Mouse (Mus musculus): ENCODE results near the gene Trim65. TPM values are rescaled to one million over a fixed set of nuclear protein-coding genes. Genes with fewer than 3 reads are reported as not detected.

Gene Trim65
- polyA plus RNA-seq, 1 experiment from 2014 or later: 2.2 TPM

DNA sequence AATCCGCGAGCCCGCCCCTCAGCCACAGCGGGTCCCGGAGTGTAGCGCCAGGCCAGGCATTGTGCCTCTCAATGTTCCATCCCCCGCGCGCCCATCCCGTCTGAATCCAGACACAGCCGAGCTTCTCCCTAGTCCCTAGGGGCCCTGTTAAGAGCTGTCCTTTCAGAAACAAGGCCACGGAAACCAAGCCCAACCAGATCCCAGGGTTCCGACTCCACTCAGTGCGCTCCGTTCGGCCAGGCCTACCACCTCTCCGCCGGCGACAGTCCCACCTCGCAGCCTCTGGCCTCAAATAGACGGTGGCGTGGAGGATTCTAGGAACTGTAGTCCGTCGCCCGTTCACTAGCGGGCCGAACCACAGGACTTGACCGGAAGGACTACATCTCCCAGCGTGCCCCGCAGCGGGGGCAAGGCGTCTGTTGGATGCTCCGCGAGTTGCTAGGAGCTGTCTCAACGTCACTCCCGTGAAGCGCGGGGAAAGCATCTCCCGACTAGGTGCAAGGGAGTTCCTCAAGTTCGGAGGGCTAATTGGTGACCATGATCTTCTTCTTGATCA is 37.0 kb upstream of the Trim65 start, which contains the start of gene Fbf1:
Gene Fbf1, minus strand, starts transcription at position 283 of the 556 bp plus-strand sequence.
- Histone ChIP-seq H3K9ac (ENCODE audit: low read length) (peak within 1 kb of the TSS; percentile 95), H3K4me2 (ENCODE audit: low read depth, severe bottlenecking) (peak within 1 kb of the TSS; percentile 82), H3K36me3 (ENCODE audit: control insufficient read depth, insufficient read depth, low read length) (peaks cover 5% of the 10 kb centered on the region; the same call in 1 of the 2 replicates), H3K4me1 (ENCODE audit: control insufficient read depth, insufficient read depth, low read length) (peaks cover 3% of the 10 kb centered on the region; the same call in 1 of the 2 replicates), H3K27ac (replicated peaks; ENCODE audit: low read depth, low read length) (peak within 1 kb of the TSS; percentile 85), H3K27me3 (ENCODE audit: control insufficient read depth, insufficient read depth, low read length) (no peaks in the 10 kb centered on the region), H3K9me3 (ENCODE audit: control insufficient read depth, low read length) (no peaks in the 10 kb centered on the region), H3K4me3 (ENCODE audit: low read depth, low read length) (peak within 1 kb of the TSS; percentile 79)
- ATAC-seq (ENCODE audit: insufficient number of reproducible peaks, low FRiP score, low TSS enrichment, low read depth) (peak; percentile 94), DNase-seq (ENCODE audit: low spot score) (peak; percentile 97)
- under 1% methylated on average over 40 of the region's 40 CpGs for whole genome bisulfite sequencing

DNA sequence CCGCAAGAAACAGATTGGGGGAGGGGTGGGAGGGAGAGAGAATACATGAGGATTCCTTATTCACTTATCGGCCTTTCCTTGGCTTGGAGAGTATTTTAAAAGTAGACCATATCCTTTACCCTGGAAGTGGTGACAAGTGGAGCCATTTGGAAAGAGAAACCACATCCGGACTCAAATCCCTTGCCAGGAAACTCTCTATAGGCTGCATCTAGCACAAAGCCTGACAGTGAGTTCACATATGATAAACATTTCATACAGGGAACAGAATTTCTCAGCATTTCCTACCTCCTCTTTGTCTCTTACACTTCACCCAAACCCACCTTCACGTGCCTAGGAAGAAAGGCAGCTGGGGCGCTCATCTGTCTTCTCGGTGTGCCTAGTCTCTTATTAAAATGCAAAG is 36.3 kb upstream of the Trim65 start:
- Histone ChIP-seq H3K9me3 (ENCODE audit: control insufficient read depth, low read length) (no peaks in the 10 kb centered on the region), H3K9ac (ENCODE audit: low read length) (peak overlapping the region; percentile 95), H3K4me3 (ENCODE audit: low read depth, low read length) (peak overlapping the region; percentile 79), H3K27me3 (ENCODE audit: control insufficient read depth, insufficient read depth, low read length) (no peaks in the 10 kb centered on the region), H3K36me3 (ENCODE audit: control insufficient read depth, insufficient read depth, low read length) (peaks cover 5% of the 10 kb centered on the region; the same call in 1 of the 2 replicates), H3K4me1 (ENCODE audit: control insufficient read depth, insufficient read depth, low read length) (peaks cover 3% of the 10 kb centered on the region; the same call in 1 of the 2 replicates), H3K4me2 (ENCODE audit: low read depth, severe bottlenecking) (peak overlapping the region; percentile 82), H3K27ac (replicated peaks; ENCODE audit: low read depth, low read length) (peak overlapping the region; percentile 85)
- ATAC-seq (ENCODE audit: insufficient number of reproducible peaks, low FRiP score, low TSS enrichment, low read depth): no peak
- no peak for DNase-seq (ENCODE audit: low spot score)
- WGBS: 10% methylated on average over 6 of the region's 6 CpGs

DNA sequence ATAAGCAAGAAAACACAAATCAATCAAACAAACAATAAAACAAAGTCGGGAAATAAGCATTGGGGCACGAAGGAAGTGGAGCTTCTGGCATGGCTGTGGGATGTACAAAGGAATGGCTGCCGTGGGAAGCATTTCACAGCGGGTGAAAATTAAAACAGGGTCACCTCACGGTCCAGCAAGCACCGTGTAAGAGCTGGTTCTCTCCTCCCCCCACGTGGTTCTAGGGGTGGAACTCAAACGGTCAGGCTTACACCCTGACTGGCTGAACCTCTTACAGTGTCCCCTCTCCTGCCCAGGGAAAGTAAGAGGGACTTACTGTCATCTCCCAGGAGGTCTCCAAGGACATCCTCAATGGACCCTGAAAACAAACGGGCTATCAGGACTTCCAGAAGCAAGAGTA is 32.1 kb upstream of the Trim65 start:
- no peaks in the 10 kb centered on the region for H3K9me3 ChIP-seq (ENCODE audit: control insufficient read depth, low read length)
- no peak for ATAC-seq (ENCODE audit: insufficient number of reproducible peaks, low FRiP score, low TSS enrichment, low read depth)
- H3K4me2 ChIP-seq (ENCODE audit: low read depth, severe bottlenecking): no peak overlapping the region
- no peak for DNase-seq (ENCODE audit: low spot score)
- peaks cover 3% of the 10 kb centered on the region; the same call in 1 of the 2 replicates for H3K4me1 ChIP-seq (ENCODE audit: control insufficient read depth, insufficient read depth, low read length)
- H3K9ac ChIP-seq (ENCODE audit: low read length): no peak overlapping the region
- 43% methylated on average over 9 of the region's 9 CpGs for WGBS
- no peak overlapping the region for H3K4me3 ChIP-seq (ENCODE audit: low read depth, low read length)
- H3K27ac ChIP-seq (replicated peaks; ENCODE audit: low read depth, low read length): no peak overlapping the region
- peaks cover 10% of the 10 kb centered on the region; the same call in 1 of the 2 replicates for H3K36me3 ChIP-seq (ENCODE audit: control insufficient read depth, insufficient read depth, low read length)
- H3K27me3 ChIP-seq (ENCODE audit: control insufficient read depth, insufficient read depth, low read length): no peaks in the 10 kb centered on the region

DNA sequence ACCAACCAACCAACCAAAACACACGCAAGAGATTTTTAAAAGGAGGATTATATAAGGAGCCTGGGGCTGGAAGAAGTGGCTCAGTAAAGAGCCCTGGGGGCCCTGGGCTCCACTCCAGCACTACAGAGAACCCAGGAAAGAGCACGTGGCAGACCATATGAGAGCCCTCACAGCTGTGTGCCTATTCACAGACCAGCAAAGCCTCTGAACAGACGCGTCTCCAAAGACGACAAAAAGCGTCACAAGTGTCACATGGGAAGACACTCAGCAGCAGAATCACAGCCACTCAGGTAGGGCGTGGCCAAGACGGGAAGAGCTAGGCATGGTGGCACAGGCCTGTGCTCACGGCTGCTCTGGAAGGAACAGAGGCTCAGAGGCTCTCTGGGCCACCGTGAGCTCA is 31.2 kb upstream of the Trim65 start:
- H3K36me3 ChIP-seq (ENCODE audit: control insufficient read depth, insufficient read depth, low read length): peaks cover 10% of the 10 kb centered on the region; the same call in 1 of the 2 replicates
- DNase-seq (ENCODE audit: low spot score) (no peak), ATAC-seq (ENCODE audit: insufficient number of reproducible peaks, low FRiP score, low TSS enrichment, low read depth) (no peak)
- H3K4me3 ChIP-seq (ENCODE audit: low read depth, low read length): no peak overlapping the region
- H3K9me3 ChIP-seq (ENCODE audit: control insufficient read depth, low read length): no peaks in the 10 kb centered on the region
- H3K9ac ChIP-seq (ENCODE audit: low read length): no peak overlapping the region
- H3K4me2 ChIP-seq (ENCODE audit: low read depth, severe bottlenecking): no peak overlapping the region
- peaks cover 3% of the 10 kb centered on the region; the same call in 1 of the 2 replicates for H3K4me1 ChIP-seq (ENCODE audit: control insufficient read depth, insufficient read depth, low read length)
- H3K27me3 ChIP-seq (ENCODE audit: control insufficient read depth, insufficient read depth, low read length): no peaks in the 10 kb centered on the region
- WGBS: 79% methylated on average over 10 of the region's 10 CpGs
- H3K27ac ChIP-seq (replicated peaks; ENCODE audit: low read depth, low read length): no peak overlapping the region

DNA sequence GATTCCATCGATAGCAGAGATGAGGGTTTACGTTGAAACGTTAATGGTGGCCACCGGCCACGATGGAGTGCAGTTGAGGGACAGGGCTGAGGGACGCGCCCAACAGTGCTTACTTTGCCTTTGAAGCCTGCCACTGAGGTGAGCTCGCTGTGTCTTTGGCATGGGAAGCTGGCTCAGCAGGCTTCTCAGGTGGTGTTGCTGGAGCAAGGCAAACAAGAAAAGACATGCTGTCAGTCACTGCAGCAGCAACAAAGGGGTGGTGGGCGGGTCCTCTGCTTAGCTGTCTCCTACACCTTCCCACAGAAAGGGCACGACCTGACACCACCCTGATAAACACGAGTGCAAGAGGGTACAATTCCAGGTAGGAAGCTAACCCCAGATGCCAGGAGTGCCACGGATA is 30.4 kb upstream of the Trim65 start:
- H3K27me3 ChIP-seq (ENCODE audit: control insufficient read depth, insufficient read depth, low read length): no peaks in the 10 kb centered on the region
- WGBS: 63% methylated on average over 12 of the region's 12 CpGs
- DNase-seq (ENCODE audit: low spot score): no peak
- no peak for ATAC-seq (ENCODE audit: insufficient number of reproducible peaks, low FRiP score, low TSS enrichment, low read depth)
- no peak overlapping the region for H3K9ac ChIP-seq (ENCODE audit: low read length)
- H3K27ac ChIP-seq (replicated peaks; ENCODE audit: low read depth, low read length): no peak overlapping the region
- H3K4me2 ChIP-seq (ENCODE audit: low read depth, severe bottlenecking): no peak overlapping the region
- no peaks in the 10 kb centered on the region for H3K4me1 ChIP-seq (ENCODE audit: control insufficient read depth, insufficient read depth, low read length)
- no peak overlapping the region for H3K4me3 ChIP-seq (ENCODE audit: low read depth, low read length)
- H3K9me3 ChIP-seq (ENCODE audit: control insufficient read depth, low read length): no peaks in the 10 kb centered on the region
- peaks cover 14% of the 10 kb centered on the region for H3K36me3 ChIP-seq (ENCODE audit: control insufficient read depth, insufficient read depth, low read length)

DNA sequence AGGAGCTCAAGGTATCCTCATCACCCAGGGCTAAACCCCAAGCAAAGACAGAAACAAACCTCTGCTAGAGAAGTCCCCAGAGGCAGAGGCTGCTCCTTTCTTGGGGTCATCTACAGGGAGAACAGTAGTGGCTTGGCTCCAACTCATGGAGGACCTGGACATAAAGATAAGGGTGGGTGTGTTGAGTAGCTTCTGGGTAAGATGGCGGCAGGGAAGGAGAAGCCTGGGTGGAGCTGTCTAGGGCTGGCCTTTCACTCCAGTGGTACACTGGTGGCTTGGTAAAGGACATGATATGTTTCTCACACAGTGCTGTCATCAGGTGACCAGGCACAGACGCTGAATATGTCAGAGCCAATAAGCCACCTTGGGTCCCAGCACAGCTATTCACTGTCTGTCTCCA is 20.0 kb upstream of the Trim65 start:
- H3K27ac ChIP-seq (replicated peaks; ENCODE audit: low read depth, low read length): no peak overlapping the region
- 0 out of 2 replicates have a peak, but pooled peaks cover 3% of the 10 kb centered on the region for H3K4me1 ChIP-seq (ENCODE audit: control insufficient read depth, insufficient read depth, low read length)
- DNase-seq (ENCODE audit: low spot score) (no peak), ATAC-seq (ENCODE audit: insufficient number of reproducible peaks, low FRiP score, low TSS enrichment, low read depth) (no peak)
- H3K9ac ChIP-seq (ENCODE audit: low read length): no peak overlapping the region
- H3K9me3 ChIP-seq (ENCODE audit: control insufficient read depth, low read length): no peaks in the 10 kb centered on the region
- H3K4me3 ChIP-seq (ENCODE audit: low read depth, low read length): no peak overlapping the region
- H3K36me3 ChIP-seq (ENCODE audit: control insufficient read depth, insufficient read depth, low read length): peaks cover 42% of the 10 kb centered on the region
- 94% methylated on average over 2 of the region's 2 CpGs for WGBS
- no peak overlapping the region for H3K4me2 ChIP-seq (ENCODE audit: low read depth, severe bottlenecking)
- no peaks in the 10 kb centered on the region for H3K27me3 ChIP-seq (ENCODE audit: control insufficient read depth, insufficient read depth, low read length)

DNA sequence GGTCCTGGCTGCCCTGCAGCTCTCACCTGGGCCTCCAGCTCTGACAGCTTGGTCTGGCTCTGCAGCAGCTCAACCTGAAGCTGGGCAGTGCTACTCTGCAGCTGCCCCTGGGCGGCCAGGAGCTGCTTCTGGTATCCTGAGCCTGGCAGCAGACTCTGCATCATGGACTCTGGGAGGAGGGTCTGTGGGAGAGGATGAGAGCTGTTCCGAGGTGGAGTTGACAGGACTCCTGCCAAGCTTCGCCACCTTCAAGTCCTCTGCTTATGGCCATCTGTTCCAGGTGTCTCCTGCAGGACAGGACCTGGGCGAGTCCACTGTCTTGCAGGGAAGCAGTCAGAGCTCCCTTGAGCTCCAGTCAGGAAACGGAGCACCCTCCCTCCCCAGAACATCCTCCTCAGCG is 18.4 kb upstream of the Trim65 start:
- Histone ChIP-seq H3K27me3 (ENCODE audit: control insufficient read depth, insufficient read depth, low read length) (no peaks in the 10 kb centered on the region), H3K9me3 (ENCODE audit: control insufficient read depth, low read length) (no peaks in the 10 kb centered on the region), H3K4me3 (ENCODE audit: low read depth, low read length) (no peak overlapping the region), H3K9ac (ENCODE audit: low read length) (0 out of 2 replicates have a peak overlapping the region, but pooled peaks have one; percentile 1), H3K4me1 (ENCODE audit: control insufficient read depth, insufficient read depth, low read length) (0 out of 2 replicates have a peak, but pooled peaks cover 3% of the 10 kb centered on the region), H3K36me3 (ENCODE audit: control insufficient read depth, insufficient read depth, low read length) (peaks cover 43% of the 10 kb centered on the region), H3K27ac (replicated peaks; ENCODE audit: low read depth, low read length) (no peak overlapping the region), H3K4me2 (ENCODE audit: low read depth, severe bottlenecking) (no peak overlapping the region)
- WGBS: 78% methylated on average over 6 of the region's 6 CpGs
- DNase-seq (ENCODE audit: low spot score) (no peak), ATAC-seq (ENCODE audit: insufficient number of reproducible peaks, low FRiP score, low TSS enrichment, low read depth) (no peak)

DNA sequence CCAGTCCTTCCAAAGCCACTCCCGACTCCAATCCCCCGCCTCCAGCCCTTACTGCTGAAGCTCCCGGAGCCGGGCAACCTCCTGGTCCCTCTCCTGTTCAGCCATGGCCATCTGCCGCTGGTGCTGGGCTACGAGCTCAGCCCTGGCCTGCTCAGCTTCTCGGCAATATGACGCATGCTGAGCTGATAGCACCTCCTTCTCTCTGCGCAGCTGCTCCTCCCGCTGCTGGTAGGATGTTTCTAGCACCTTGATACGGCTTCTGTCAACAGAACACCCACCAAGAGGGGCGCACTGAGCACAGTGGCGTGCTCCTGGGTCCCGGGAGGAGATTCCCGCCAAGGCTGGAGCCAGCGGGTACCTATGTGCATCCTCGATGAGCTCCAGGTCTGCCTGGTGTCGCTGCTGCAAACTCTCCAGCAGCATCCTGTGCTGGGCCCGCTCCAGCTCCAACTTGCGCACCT is 17.9 kb upstream of the Trim65 start:
- DNase-seq (ENCODE audit: low spot score) (no peak), ATAC-seq (ENCODE audit: insufficient number of reproducible peaks, low FRiP score, low TSS enrichment, low read depth) (no peak)
- Histone ChIP-seq H3K4me2 (ENCODE audit: low read depth, severe bottlenecking) (no peak overlapping the region), H3K9me3 (ENCODE audit: control insufficient read depth, low read length) (no peaks in the 10 kb centered on the region), H3K36me3 (ENCODE audit: control insufficient read depth, insufficient read depth, low read length) (peaks cover 41% of the 10 kb centered on the region), H3K27ac (replicated peaks; ENCODE audit: low read depth, low read length) (no peak overlapping the region), H3K27me3 (ENCODE audit: control insufficient read depth, insufficient read depth, low read length) (no peaks in the 10 kb centered on the region), H3K4me1 (ENCODE audit: control insufficient read depth, insufficient read depth, low read length) (0 out of 2 replicates have a peak, but pooled peaks cover 3% of the 10 kb centered on the region), H3K4me3 (ENCODE audit: low read depth, low read length) (no peak overlapping the region), H3K9ac (ENCODE audit: low read length) (no peak overlapping the region)
- WGBS: 41% methylated on average over 20 of the region's 20 CpGs

All from limb, embryonic 11.5 days (tissue).